Mouse (Mus musculus): ENCODE data around the gene Adam11.
A peak's percentile ranks its signal among the peaks of the same experiment; 100 is the strongest.

Adam11 gene

DNA sequence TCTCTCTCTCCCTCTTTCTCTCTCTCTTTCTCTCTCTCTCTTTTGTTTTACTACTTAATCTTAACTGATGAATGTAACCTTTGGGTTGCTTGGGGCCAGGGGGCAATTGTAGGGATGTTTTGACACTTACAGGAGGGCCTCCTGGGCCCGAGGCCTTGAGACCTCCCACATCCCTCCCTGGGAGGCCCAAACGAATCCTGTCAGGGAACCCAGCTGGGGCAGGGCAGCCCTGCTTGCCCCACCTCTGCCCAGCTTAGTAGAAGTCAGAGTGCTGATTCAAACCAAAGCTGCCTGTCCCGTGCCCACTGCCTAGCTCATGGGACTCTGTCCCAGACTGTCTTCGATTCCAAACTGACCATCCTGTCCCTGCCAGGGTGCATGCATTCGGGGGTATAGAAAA is 17.4 kb downstream of the Adam11 start:
- DNase-seq (ENCODE audit: low read depth, low spot score) = no peak

DNA sequence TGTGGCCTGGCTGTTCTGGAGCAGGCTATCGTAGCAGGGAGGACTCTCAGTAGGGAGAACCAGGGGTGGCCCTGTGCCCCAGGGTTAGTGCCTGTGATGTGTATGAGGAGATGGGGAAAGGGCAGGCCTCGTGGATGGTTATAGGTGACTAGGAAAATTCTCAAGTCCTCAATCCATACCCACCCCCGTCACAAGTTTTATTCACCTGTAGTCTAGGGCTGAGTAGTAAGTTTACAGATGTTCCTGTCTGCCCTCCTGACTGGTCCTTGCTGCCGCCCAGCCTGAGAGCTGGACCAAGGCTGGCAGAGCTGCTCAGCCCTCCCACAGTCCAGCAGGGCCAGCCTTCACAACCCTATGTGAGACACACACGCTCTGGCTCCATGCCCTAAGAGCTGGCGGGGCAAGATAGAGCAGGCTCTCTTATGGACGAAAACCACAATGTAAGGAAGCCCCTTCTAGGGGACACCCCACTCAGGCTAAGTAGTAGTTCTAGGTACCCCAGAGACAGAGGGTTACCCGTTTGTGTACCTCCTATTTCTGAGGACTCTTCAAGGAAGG is 17.9 kb downstream of the Adam11 start:
- DNase-seq (ENCODE audit: low read depth, low spot score) = no peak

DNA sequence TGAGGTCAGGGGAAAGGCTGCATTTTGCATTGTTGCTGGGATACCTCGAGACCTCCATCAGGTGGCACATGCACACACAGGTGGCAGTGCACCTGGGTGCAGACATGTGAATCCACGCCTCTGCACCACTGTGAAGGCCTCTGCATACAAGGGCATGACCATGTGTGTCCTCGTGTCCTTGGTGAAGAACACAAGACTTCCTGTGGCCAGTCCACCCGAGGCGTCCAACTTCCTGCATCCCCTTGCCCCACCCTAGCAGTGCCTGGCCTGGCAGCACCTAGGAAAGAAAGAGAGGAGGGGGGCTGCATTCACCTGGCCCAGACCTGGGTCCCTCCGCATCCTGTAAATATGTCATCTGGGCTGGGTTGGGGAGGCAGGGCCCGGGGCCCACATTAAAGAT is 18.6 kb downstream of the Adam11 start:
- no peak for DNase-seq (ENCODE audit: low read depth, low spot score)

DNA sequence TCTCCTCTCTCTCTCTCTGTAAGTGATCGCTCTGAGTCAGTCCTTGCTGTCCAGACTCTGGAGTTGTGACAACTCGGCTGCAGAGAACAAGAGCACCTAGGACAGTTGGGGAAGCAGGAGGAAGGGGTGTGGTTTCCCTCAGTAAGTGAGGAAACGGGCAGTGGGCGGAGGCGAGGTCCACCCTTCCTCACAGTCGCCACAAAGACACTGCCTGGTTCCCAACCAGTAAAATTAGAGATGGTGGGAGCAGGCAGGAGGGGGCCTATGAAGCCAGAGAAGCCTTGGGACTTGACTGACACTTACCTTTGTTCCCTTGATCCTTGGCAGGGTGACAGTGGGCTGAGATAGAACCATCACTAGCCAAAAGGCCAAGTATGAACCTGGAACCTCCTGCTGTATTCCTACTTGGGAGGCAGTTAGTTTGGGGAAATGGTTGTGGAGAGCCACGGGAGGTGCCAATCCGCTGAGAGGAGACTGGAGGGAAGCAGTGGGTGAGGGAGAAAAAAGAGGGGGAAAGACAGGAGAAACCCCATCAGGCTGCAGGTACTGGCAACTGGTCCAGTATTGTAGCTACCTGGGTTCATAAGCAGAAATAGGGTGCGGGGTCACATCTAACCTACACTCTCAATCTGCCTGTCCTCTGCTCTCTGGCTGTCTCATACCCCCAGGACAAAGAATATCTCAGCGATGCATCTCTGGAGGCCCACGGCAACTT is 19.2 kb downstream of the Adam11 start:
- DNase-seq (ENCODE audit: low read depth, low spot score) = no peak

DNA sequence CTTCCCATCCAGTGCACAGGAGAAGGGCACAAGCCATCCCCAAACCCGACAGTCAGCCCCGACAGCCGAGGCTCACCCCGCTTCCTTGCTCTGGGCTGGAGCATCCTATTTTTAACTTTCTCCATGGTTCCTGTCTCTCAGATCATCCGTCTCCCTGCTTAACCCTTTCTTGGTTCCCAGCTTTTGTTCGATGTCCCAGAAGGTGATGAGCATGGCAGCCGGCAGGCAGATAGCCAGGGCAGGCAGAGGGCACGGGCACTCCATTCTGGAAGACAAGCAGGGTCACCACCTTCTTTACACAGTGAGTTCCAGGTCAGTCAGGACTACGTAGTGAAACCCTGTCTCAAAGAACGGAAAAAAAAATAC is 19.7 kb downstream of the Adam11 start:
- DNase-seq (ENCODE audit: low read depth, low spot score) = no peak

DNA sequence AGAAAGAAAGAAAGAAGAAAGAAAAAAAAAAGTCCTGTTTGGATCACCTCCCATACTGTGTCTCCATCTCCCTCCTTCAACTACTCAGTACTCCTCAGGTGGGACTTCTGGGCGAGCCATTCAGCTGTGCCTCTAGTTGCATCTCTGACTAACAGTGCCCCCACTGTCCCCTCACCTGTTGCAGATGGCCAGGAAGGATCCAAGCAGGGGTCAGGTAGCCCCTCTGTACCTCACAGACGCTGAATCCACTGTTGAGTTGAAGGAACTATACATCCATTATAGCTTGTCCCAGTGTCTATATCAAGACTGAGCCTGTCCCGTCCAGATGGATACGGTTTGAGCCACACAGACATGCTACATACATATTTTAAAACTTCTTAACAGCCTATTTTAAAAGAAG is 20.3 kb downstream of the Adam11 start:
- DNase-seq (ENCODE audit: low read depth, low spot score) = no peak

DNA sequence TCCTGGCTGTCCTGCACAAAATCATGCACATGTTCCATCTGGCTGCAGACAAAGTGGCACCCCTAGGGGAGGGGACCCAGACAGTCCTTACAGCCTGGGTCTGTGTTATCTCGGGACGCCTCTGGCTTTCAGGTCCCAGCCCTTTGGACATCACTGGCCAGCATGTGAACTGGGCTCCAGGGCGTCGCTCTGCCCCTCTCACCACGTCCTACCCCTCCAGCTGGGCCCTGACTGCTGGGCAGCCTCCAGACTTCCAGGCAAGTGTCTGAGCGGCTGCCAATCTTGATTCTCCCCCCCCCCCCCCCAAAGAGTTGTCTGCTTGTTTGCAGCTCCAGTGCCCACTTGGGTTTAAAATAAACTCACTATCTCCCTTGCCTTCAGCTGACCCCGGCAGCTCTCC is 22.2 kb downstream of the Adam11 start:
- DNase-seq (ENCODE audit: low read depth, low spot score) = no peak

GRCm38 (mm10) chr11:102787688-102788177 is 26.5 kb downstream of the Adam11 start:
- DNase-seq (ENCODE audit: low read depth, low spot score) = no peak

DNA sequence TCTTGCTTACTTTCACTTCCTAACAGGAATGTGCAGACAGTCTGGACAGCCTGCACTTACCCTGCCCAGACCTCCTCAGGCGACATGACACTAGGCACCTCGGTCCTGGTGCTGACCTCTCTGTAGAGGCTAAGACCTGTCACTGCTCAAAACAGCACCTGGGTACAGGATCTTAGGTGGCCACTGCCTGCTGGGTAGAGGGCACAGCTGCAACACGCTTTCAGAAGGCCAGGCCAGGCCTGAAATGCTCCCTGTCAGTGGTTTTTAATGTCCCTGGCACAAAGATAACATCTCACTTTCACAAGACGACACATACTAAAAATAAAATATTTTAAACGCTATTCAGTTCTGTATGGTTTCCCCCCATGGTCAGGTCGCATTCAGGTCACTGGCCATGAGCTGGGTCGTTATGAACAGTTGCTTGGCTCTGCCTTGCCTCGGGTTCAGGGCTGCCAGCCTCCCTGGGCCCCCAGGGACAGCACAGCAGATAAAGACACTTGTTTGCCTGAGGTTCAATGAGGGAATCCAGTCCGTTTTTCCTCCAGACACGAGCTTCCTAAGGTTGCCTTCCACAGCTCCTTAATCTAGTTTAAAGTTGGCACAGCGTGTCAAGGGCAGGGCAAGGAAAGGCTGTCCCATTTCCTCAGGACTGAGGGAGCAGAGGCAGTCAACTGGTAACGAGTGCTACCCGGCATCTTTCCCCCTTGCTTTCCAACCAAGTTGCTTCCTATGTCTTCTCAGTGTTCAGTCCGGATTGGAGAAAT is 30.6 kb downstream of the Adam11 start:
- no peak for DNase-seq (ENCODE audit: low read depth, low spot score)

GRCm38 (mm10) chr11:102794157-102794556 is 32.9 kb downstream of the Adam11 start:
- DNase-seq (ENCODE audit: low read depth, low spot score) = no peak

- no peak for DNase-seq (ENCODE audit: low read depth, low spot score)
Measured at GRCm38 (mm10) chr11:102803453-102803852, 42.2 kb downstream of the Adam11 start.

- no peak for DNase-seq (ENCODE audit: low read depth, low spot score)
Measured at GRCm38 (mm10) chr11:102808246-102808645, 47.0 kb downstream of the Adam11 start.

DNA sequence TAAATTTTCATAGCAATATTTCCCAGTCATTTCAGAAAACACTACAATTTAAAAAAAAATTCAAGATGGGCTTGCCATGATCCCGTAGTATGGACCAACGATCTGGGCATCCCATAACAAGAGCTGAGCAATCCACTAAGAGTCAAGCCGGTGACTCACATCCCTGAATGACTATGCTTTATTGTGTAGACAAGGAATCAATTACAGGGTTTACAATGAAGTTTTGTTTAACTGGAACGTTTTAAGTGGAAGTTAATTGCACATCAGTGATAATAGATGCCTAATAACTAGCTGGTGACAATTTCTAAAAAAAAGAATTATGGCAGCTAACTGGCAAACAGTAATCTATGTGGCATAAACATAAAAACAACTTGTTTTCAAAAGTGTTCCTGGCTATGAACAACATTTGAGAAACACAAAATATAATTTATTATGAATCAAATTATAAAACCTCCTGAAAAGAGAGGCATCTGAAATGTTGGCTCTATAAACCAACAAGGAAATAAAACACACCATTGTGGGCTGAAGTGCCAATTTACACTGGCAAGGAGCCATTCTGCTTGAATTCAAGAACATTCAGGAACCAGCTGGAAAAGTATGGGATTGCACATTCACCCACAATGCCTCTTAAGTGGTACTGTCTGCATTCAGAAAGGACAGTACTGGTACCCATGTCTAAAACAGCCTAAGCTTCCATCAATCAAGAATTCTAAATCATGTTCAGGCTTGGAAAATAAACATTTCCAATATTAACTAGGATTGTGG is 49.7 kb downstream of the Adam11 start:
- DNase-seq (ENCODE audit: low read depth, low spot score) = no peak

DNA sequence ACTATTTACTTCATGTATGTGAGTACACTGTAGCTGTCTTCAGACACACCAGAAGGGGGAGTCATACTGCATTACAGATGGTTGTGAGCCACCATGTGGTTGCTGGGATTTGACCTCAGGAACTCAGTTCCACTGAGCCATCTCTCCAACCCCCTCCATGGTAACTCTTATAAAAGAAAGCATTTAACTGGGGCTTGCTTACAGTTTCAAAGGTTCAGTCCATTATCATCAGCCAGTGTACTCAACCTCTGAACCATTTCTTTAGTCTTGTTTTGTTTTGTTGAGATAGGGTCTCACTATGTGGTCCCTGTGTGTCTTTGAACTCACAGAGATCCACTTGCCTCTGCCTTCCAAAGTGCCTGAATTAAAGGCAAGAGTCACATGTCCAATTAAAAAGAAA is 53.6 kb downstream of the Adam11 start:
- DNase-seq (ENCODE audit: low read depth, low spot score) = no peak

- no peak for DNase-seq (ENCODE audit: low read depth, low spot score)
Measured at GRCm38 (mm10) chr11:102818121-102819020, 57.1 kb downstream of the Adam11 start.

DNA sequence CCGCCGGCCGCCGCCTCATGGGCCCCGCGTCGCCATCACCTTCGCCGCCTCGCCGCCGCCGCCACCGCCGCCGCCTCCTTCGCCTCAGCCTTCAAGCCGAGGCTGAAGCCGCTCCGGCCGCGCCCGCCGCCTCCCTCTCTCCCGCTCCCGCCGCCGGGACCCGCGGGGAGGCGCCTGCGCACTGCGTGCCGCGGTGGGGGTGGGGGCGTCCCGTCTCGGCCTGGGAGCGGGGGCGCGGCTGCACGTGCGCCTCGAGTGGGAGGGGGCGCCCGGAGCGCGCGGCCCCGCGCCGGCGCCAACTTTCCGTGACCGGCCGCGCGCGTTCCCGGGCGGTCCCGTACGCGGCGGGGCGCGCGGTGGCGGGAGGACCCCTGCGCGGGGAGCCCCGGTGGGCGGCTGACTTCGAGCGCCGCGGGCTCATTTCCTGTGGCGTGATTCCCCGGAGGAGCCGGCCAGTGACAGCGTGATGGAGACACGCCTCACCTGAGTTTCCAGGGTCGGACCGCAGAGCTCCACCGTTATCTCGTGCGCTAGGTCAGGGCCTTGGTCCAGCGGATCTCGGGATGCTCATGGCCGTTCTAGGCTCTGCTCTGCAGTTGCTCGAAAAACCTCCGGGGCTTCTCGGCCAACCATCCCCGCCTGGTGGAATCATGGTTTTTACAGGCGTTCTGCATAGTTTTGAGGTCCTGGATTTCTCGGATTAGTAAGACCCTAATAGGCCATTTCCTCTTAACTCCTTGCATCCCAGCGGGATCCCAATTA is 58.0 kb downstream of the Adam11 start, which contains the start of gene Gjc1:
Gene Gjc1 (minus strand): TSS at position 680 of the 762 bp plus-strand sequence.
- peak; percentile 84 for DNase-seq (ENCODE audit: low read depth, low spot score)

DNA sequence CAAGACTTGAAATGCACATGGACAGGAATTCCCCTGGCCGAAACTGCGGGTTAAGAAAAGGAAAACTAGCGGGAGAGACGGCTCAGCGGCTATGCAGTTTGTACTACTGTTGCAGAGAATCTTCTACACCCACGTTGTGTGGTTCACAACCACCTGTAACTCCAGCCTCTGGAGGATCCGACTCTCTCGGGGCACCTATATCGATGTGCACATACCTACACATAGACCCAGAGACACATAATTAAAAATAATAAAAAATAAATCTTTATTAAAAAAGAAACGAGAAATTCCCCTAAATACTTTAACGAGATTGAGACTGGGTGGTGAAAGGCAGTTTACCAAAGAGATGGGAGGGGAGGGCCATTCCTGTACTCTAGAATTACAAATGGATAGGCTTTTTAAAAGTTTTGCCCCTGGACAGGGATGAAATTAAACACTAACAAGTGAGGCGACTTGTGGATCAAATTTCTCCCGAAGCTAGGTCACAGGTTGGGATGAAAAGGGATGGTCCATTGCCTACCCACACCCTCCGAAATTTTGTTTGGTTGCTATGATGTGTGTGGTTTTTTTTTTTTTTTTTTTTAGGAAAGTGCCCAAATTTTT is 58.6 kb downstream of the Adam11 start:
- DNase-seq (ENCODE audit: low read depth, low spot score) = no peak

GRCm38 (mm10) chr11:102820432-102820831 is 59.2 kb downstream of the Adam11 start:
- peak; percentile 93 for DNase-seq (ENCODE audit: low read depth, low spot score)

- DNase-seq (ENCODE audit: low read depth, low spot score) = peak; percentile 76
Measured at GRCm38 (mm10) chr11:102821231-102821630, 60.0 kb downstream of the Adam11 start.

DNA sequence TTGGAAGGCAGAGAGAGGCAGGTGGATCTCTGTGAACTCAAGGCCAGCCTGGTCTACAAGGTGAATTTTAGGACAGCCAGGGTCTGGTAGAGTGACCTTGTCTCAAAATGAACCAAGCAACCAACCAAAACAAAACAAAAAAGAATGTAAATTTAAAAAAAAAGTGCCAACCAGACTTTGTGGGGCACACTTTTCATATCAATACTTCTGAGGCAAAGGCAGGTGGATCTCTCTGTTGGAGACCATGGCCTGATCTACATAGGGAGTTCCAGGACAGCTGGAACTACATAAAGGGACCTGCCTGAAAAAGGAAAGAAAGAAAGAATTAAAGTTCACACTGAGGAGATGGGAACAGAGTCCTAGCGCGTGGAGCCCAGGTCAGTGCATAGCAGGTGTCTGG is 65.2 kb downstream of the Adam11 start:
- no peak for DNase-seq (ENCODE audit: low read depth, low spot score)

Data from WW6 (cell line).